Mouse (Mus musculus) pancreas, adult 10 weeks (tissue): ENCODE data around the gene Cited1. TPM values are rescaled to one million over a fixed set of nuclear protein-coding genes. Genes with fewer than 3 reads are reported as not detected.

Source experiments
- polyA plus RNA-seq: library from polyadenylated mRNA; stranded (reverse); fragments of 350-450 nt; fragmentation: Illumina TruSeq; extraction: RNeasy Lipid Tissue Mini Kit (QIAGEN cat#74804); gene quantifications from one replicate; pipeline ENCODE4 v1.2.3, GENCODE M21; 2015; ENCODE audit warnings: low read depth, low replicate concordance; ENCODE audit not compliant: insufficient read depth

Cited1 gene
- polyA plus RNA-seq: 1.0 TPM

GRCm38 (mm10) chrX:102251937-102252860 lies at the start of gene Cited1:
Gene Cited1, minus strand, starts transcription at chrX:102252181.

Other genes starting within 250 kb of the Cited1 start
- gene Rtl5, start 180.9 kb downstream of the Cited1 start, polyA plus RNA-seq: 5.8 TPM
- gene Pin4, start 132.7 kb downstream of the Cited1 start, polyA plus RNA-seq: 10.4 TPM
- not detected for gene Ercc6l, start 95.1 kb downstream of the Cited1 start, polyA plus RNA-seq
- gene Rps4x, start 62.8 kb downstream of the Cited1 start, polyA plus RNA-seq: 556 TPM